Mouse (Mus musculus) lung, postnatal 0 days (tissue): ENCODE data around the gene Itln1.

Source experiments
- CTCF ChIP-seq: IDR thresholded peaks from 2 replicates; pipeline ENCODE4 v1.5.1; 2016; ENCODE audit warnings: antibody characterized with exemption, mild to moderate bottlenecking
- EP300 ChIP-seq: IDR thresholded peaks from 2 replicates; pipeline ENCODE4 v1.6.1; 2016; ENCODE audit warnings: antibody characterized with exemption, mild to moderate bottlenecking, control low read depth

GRCm38 (mm10) chr1:171552230-171552629, 17.1 kb upstream of the Itln1 start:
- no peak for TF ChIP-seq CTCF
- TF ChIP-seq EP300 = no peak
